ENCODE assay signal across 23 mouse cellular contexts in the genomic region with DNA sequence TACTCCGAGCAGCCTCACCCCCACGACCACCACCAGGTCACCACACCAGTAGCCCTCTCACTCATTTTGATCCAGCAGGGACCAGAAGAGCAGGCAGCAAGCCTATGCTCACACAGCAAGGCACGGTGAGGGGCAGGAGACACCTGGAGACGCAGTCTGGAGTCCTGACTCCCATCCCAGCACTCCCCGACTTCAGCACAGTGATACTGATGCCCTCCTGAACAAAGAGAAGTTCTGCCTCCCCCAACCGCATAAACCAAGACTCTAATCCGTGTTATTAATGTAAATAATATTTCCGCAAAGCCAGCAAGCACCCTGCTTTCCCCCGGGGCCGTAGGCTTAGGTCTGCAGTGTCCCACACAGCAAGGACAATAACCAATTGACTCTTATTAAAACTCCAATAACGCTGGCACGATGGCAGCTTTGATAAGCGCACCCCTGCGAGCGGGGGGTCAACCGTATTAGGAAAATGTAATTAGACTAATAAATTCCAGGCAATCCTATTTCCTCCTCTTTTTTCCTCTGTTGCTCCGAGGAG.
"Had no signal": no experiment of that assay in that cellular context is flagged by ENCODE, and none has a peak within 500 bp of the region (broad histone marks: within the 10 kb centered on the region; RNA-seq: fewer than 3 reads in every experiment).

No protein-coding gene starts in this region.

- H3K4me3 ChIP-seq: intestine, embryonic 15.5 days; layer of hippocampus, adult 2 months; limb, embryonic 10.5 days; limb, embryonic 13.5 days; liver, embryonic 12.5 days; liver, embryonic 15.5 days; lung, embryonic 15.5 days; megakaryocyte, embryonic 14.5 days; midbrain, embryonic 10.5 days; neural tube, embryonic 12.5 days; stomach, embryonic 15.5 days had no signal

- H3K4me2 ChIP-seq: intestine, embryonic 15.5 days; limb, embryonic 13.5 days; liver, embryonic 12.5 days; liver, embryonic 15.5 days; lung, embryonic 15.5 days; neural tube, embryonic 12.5 days; stomach, embryonic 15.5 days had no signal

- H3K4me1 ChIP-seq: intestine, embryonic 15.5 days; liver, embryonic 12.5 days; liver, embryonic 15.5 days; lung, embryonic 15.5 days; megakaryocyte, embryonic 14.5 days; stomach, embryonic 15.5 days had no signal

- DNase-seq: kidney, adult 11 months; kidney, adult 9 months; kidney, postnatal 25 days; layer of hippocampus, adult 9-11 months; liver; lung, adult 18-20 months; lung, postnatal 10 days; lung, postnatal 36 days; right cerebral cortex, adult 18-20 months; right cerebral cortex, postnatal 25 days; spleen, adult 18-20 months; thymus, postnatal 25 days had no signal

- ATAC-seq: intestine, embryonic 15.5 days; liver, embryonic 12.5 days had no signal

- H3K9me3 ChIP-seq: intestine, embryonic 15.5 days; limb, embryonic 10.5 days; limb, embryonic 13.5 days; liver, embryonic 12.5 days; liver, embryonic 15.5 days; lung, embryonic 15.5 days; midbrain, embryonic 10.5 days; neural tube, embryonic 12.5 days; stomach, embryonic 15.5 days had no signal

- H3K27ac ChIP-seq: intestine, embryonic 15.5 days; layer of hippocampus, adult 2 months; limb, embryonic 10.5 days; limb, embryonic 13.5 days; liver, embryonic 12.5 days; liver, embryonic 15.5 days; lung, embryonic 15.5 days; midbrain, embryonic 10.5 days; neural tube, embryonic 12.5 days; stomach, embryonic 15.5 days had no signal

- H3K27me3 ChIP-seq: intestine, embryonic 15.5 days; liver, embryonic 12.5 days; liver, embryonic 15.5 days; lung, embryonic 15.5 days; neural tube, embryonic 12.5 days; stomach, embryonic 15.5 days had no signal

- H3K9ac ChIP-seq: intestine, embryonic 15.5 days; limb, embryonic 13.5 days; liver, embryonic 12.5 days; liver, embryonic 15.5 days; lung, embryonic 15.5 days; neural tube, embryonic 12.5 days; stomach, embryonic 15.5 days had no signal

- H3K36me3 ChIP-seq: intestine, embryonic 15.5 days; limb, embryonic 10.5 days; limb, embryonic 13.5 days; liver, embryonic 12.5 days; liver, embryonic 15.5 days; lung, embryonic 15.5 days; midbrain, embryonic 10.5 days; neural tube, embryonic 12.5 days; stomach, embryonic 15.5 days had no signal
